Mouse (Mus musculus) adrenal gland, postnatal 25 days (tissue): Measurements from ENCODE around the gene Adgrv1. TPM values are rescaled to one million over a fixed set of nuclear protein-coding genes. Genes with fewer than 3 reads are reported as not detected.
"Not testable (repeated sequence)": the region's sequence is repeated elsewhere in the genome, so short reads cannot be mapped to it uniquely, and the experiment has no call there.

Experiments used
- DNase-seq: peaks from one replicate; pipeline ENCODE4 v3.0.0; 2021; ENCODE audit warnings: mixed read lengths
- total RNA-seq: library from RNA; stranded (reverse); gene quantifications from 2 replicates; pipeline ENCODE4 v1.2.3, GENCODE M21; 2021

Gene Adgrv1
- total RNA-seq, 1 experiment from 2014 or later = 6.5 TPM

- DNase-seq = not testable (repeated sequence)
These were observed 5.1 kb downstream of the Adgrv1 start for GRCm38 (mm10) chr13:81627861-81628260.

GRCm38 (mm10) chr13:81610349-81610748, 22.6 kb downstream of the Adgrv1 start:
- no peak for DNase-seq

- no peak for DNase-seq
These were observed 26.0 kb downstream of the Adgrv1 start for GRCm38 (mm10) chr13:81606991-81607390.

- DNase-seq = no peak
These were observed 35.9 kb downstream of the Adgrv1 start for GRCm38 (mm10) chr13:81596910-81597607.

GRCm38 (mm10) chr13:81578692-81579091, 54.3 kb downstream of the Adgrv1 start:
- DNase-seq = no peak

GRCm38 (mm10) chr13:81570241-81570821, 62.6 kb downstream of the Adgrv1 start:
- DNase-seq = peak; percentile 23

GRCm38 (mm10) chr13:81550024-81550423, 82.9 kb downstream of the Adgrv1 start:
- no peak for DNase-seq

- DNase-seq = no peak
These were observed 98.0 kb downstream of the Adgrv1 start for GRCm38 (mm10) chr13:81534916-81535315.

- DNase-seq = no peak
These were observed 106.3 kb downstream of the Adgrv1 start for GRCm38 (mm10) chr13:81526687-81527086.

- no peak for DNase-seq
These were observed 122.8 kb downstream of the Adgrv1 start for GRCm38 (mm10) chr13:81510142-81510541.

GRCm38 (mm10) chr13:81497035-81497434, 135.9 kb downstream of the Adgrv1 start:
- no peak for DNase-seq

- DNase-seq = no peak
These were observed 141.0 kb downstream of the Adgrv1 start for GRCm38 (mm10) chr13:81491971-81492370.

- no peak for DNase-seq
These were observed 146.0 kb downstream of the Adgrv1 start for GRCm38 (mm10) chr13:81486980-81487379.

GRCm38 (mm10) chr13:81473750-81474149, 159.2 kb downstream of the Adgrv1 start:
- DNase-seq = no peak

GRCm38 (mm10) chr13:81466661-81467060, 166.3 kb downstream of the Adgrv1 start:
- DNase-seq = no peak

GRCm38 (mm10) chr13:81465794-81466193, 167.2 kb downstream of the Adgrv1 start:
- DNase-seq = no peak

- DNase-seq = no peak
These were observed 183.3 kb downstream of the Adgrv1 start for GRCm38 (mm10) chr13:81449630-81450029.

- no peak for DNase-seq
These were observed 183.8 kb downstream of the Adgrv1 start for GRCm38 (mm10) chr13:81449198-81449597.

- no peak for DNase-seq
These were observed 191.5 kb downstream of the Adgrv1 start for GRCm38 (mm10) chr13:81441412-81441811.

GRCm38 (mm10) chr13:81439390-81440025, 193.4 kb downstream of the Adgrv1 start:
- DNase-seq = peak; percentile 77

- DNase-seq = no peak
These were observed 195.9 kb downstream of the Adgrv1 start for GRCm38 (mm10) chr13:81437088-81437487.

GRCm38 (mm10) chr13:81426896-81427755, 205.8 kb downstream of the Adgrv1 start:
- peak; percentile 27 for DNase-seq

- DNase-seq = no peak
These were observed 207.8 kb downstream of the Adgrv1 start for GRCm38 (mm10) chr13:81425111-81425510.
